Mouse (Mus musculus): ENCODE data around the gene Poldip3. TPM values are rescaled to one million over a fixed set of nuclear protein-coding genes. Genes with fewer than 3 reads are reported as not detected.

Poldip3 gene
- polyA plus RNA-seq, 1 experiment: 64.2 TPM

DNA sequence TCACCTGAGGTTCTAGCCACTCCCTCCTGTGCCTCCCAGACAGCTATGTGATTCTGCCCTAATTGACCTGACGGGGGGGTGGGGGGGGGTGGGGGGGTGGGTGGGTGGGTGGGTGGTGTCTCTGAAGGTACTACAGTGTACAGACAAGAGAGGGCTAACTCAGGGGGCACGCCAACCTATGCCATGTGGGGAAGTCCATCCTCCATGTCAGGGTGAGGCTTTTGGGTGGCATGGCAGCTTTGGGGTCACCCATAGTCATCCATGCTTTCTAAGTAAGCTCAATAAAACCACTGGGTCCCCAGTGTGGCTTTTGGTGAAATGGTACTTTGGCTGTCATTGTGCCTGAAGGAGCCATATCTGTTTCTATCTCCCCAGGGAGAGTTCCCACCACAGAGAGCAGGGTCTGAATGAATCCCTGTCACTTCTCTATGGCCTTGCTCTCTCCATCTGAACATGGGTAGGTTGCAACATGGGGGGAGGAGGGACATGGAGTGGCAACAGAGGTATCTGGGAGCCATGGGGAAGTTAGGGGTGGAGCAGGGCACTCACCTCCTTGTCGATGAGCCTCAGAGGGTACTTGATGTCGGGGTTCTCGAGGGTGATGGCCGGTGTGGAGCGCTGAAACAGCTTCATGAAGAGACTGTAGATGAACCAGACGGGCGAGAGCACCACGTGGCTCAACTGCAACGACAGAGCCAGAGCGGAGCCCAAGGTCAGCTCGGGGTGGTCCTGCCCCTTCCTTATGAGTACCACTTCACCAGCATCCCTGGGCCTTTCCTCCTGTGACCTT is 16.5 kb upstream of the Poldip3 start:
- no peak overlapping the region for H3K4me3 ChIP-seq (ENCODE audit: insufficient read depth, low read length)
- H3K4me1 ChIP-seq (ENCODE audit: control insufficient read depth, insufficient read depth, low read length): peaks cover 51% of the 10 kb centered on the region
- H3K27ac ChIP-seq (ENCODE audit: insufficient read depth, low read depth, low read length): no peak overlapping the region
- no peak for TF ChIP-seq POLR2A (IDR thresholded peaks at IDR 0.05; ENCODE audit: borderline replicate concordance, low read depth, low read length)

DNA sequence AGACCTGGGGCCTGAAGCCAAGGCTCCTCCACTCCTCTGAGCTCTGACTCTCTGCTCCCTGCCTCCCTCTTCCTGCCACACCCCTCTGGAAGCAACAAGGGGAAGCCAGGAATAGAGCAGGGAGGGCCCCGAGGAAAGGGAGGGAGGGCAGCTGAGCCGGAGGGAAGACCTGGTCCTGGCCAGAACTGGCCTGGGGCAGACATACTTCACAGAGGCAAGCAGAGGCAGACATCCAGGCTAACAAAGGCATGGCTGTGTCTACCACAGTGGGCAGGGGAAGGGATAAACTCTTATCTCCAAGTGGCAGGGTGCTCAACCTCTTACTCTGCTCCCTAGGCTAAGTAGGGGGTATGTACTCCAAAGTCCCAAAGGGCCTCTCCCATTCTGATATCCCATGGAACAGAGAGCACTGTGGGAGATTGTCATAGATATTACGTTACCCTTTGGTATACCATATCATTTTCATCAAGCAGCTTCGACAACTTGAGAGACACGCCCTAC is 15.8 kb upstream of the Poldip3 start:
- no peak for TF ChIP-seq POLR2A (IDR thresholded peaks at IDR 0.05; ENCODE audit: borderline replicate concordance, low read depth, low read length)
- TF ChIP-seq CTCF (IDR thresholded peaks at IDR 0.05; ENCODE audit: low read depth, low read length): no peak
- peaks cover 44% of the 10 kb centered on the region for H3K4me1 ChIP-seq (ENCODE audit: control insufficient read depth, insufficient read depth, low read length)
- H3K4me3 ChIP-seq (ENCODE audit: insufficient read depth, low read length): no peak overlapping the region
- no peak overlapping the region for H3K27ac ChIP-seq (ENCODE audit: insufficient read depth, low read depth, low read length)

DNA sequence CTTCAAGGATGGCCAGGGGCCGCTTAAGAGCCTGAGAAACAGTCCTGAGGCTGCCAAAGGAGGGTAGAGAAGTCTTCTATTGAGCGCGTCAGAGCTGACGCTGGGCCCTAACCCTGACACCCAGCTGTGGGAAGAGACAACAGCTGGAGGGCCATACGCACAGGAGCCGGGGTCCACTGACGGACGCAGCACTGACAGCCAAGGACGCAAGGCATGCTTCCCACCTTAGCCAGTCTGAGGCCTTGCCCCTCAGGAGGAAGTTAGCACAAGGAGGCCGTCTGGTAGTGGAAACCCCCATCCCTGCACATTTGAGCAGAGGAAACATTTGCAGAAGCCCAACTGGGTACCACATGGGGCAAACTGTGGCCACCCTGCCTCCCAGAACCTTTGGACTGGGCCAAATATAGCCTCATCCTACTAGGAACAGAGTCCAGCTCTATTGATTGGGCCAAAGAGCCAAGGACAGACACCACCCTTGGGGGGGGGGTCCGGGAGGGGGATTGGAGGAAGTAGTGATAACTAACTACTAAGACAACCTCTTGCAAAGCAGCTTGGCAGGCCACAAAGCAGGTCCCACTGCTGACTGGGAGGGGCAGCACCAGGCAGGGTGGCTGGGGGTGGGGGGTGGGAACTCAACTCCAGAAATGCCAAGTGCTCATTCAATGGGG is 13.8 kb upstream of the Poldip3 start:
- TF ChIP-seq POLR2A (IDR thresholded peaks at IDR 0.05; ENCODE audit: borderline replicate concordance, low read depth, low read length): no peak
- TF ChIP-seq CTCF (IDR thresholded peaks at IDR 0.05; ENCODE audit: low read depth, low read length): no peak
- Histone ChIP-seq H3K4me1 (ENCODE audit: control insufficient read depth, insufficient read depth, low read length) (peaks cover 29% of the 10 kb centered on the region), H3K4me3 (ENCODE audit: insufficient read depth, low read length) (no peak overlapping the region), H3K27ac (ENCODE audit: insufficient read depth, low read depth, low read length) (no peak overlapping the region)

DNA sequence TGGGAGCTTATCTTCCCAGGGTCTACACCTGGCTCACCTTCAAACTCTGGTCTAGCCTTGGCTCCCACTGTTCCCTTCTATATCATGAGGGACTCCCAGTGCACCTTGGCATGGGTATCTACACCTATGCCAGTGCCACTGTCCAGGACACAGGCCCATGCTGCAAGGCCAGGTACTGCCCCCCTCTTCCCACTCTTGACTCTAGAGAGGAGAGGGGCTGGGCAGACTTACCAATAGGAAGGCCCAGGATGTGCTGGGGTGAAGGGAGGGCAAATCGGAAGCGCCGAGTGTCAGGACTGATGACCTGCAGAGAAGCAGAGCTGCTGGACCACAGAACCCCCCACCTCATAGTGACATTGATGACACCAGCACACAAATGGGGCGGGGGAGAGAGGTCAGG is 12.8 kb upstream of the Poldip3 start:
- H3K4me1 ChIP-seq (ENCODE audit: control insufficient read depth, insufficient read depth, low read length): peaks cover 20% of the 10 kb centered on the region
- no peak overlapping the region for H3K27ac ChIP-seq (ENCODE audit: insufficient read depth, low read depth, low read length)

DNA sequence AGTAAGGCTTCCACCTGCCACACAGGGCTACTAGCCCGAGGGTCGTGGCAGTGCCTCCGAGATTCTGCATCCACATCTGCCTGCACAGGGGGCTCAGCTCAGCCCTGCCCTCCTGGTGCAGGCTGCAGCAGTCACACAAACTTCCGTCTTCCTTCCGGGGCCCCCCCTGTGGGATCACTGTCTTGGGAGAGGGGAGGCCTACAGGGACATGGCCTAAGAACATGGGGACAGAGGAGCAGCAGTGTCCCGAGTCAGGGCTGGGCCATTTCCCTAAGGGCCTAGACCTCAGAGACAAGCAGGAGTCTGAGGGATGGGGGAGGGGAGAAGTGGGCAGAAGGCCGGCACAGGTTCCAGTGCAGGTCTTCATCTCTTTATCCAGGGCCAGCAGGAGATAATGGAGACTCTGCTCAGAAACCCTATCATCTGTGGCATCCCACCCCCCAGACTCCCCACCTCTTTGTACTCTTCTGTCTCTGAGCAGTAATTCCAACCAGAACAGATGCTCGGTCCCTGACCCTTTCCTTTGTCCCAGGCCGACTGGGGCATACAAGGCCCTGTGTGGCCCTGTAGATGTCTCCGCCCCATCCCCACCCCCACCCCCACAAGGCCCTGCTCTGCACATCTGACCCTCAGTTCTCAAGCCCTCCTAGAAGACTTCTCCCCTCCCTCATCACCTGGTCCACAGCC is 12.0 kb upstream of the Poldip3 start:
- TF ChIP-seq CTCF (IDR thresholded peaks at IDR 0.05; ENCODE audit: low read depth, low read length) (no peak), POLR2A (IDR thresholded peaks at IDR 0.05; ENCODE audit: borderline replicate concordance, low read depth, low read length) (no peak)
- Histone ChIP-seq H3K4me3 (ENCODE audit: insufficient read depth, low read length) (no peak overlapping the region), H3K4me1 (ENCODE audit: control insufficient read depth, insufficient read depth, low read length) (peaks cover 14% of the 10 kb centered on the region), H3K27ac (ENCODE audit: insufficient read depth, low read depth, low read length) (no peak overlapping the region)

More for the DNA sequence above, 12.8 kb upstream of the Poldip3 start:
- no peak for TF ChIP-seq POLR2A (IDR thresholded peaks at IDR 0.05; ENCODE audit: borderline replicate concordance, low read depth, low read length)
- no peak for TF ChIP-seq CTCF (IDR thresholded peaks at IDR 0.05; ENCODE audit: low read depth, low read length)
- H3K4me3 ChIP-seq (ENCODE audit: insufficient read depth, low read length): no peak overlapping the region

DNA sequence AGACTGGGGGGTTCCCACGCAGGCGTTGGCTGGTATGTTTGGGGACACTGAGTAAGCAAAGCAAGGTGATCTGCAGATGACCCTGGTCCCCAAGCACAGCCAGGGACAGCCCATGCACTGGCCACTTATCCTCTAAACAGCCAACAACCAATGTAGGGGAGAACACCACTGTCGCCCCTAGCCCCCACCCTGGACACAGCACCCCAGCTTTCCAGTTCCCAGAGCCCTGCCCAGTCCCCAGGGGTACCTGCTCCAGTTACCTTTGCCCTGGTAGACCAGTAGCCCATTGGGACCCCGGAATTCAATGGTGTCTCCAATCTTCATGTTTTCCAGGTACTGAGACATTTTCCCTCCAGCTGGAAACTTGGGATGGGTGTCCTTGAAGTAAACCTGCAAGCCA is 11.4 kb upstream of the Poldip3 start:
- Histone ChIP-seq H3K4me3 (ENCODE audit: insufficient read depth, low read length) (no peak overlapping the region), H3K27ac (ENCODE audit: insufficient read depth, low read depth, low read length) (no peak overlapping the region), H3K4me1 (ENCODE audit: control insufficient read depth, insufficient read depth, low read length) (peaks cover 8% of the 10 kb centered on the region)
- no peak for TF ChIP-seq CTCF (IDR thresholded peaks at IDR 0.05; ENCODE audit: low read depth, low read length)
- no peak for TF ChIP-seq POLR2A (IDR thresholded peaks at IDR 0.05; ENCODE audit: borderline replicate concordance, low read depth, low read length)

DNA sequence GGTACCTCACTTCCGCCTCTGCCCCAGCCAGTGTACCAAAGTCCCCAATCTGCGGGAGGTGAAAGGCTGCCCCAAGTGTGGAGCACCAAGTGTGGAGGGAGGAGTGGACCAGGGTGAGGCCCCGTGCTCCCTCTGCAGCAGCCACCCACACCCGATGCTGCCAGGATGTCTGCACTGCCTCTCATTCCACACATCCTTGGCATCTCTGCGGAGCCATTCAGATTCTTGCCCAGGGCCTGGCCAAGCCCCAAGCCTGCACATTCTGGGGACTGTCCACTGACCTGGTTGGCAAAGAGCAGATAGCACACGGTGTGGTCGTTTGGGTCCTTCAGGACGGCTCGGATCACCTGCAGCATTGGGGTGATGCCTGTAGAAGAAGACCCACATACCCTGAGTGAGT is 10.6 kb upstream of the Poldip3 start:
- H3K27ac ChIP-seq (ENCODE audit: insufficient read depth, low read depth, low read length): no peak overlapping the region
- H3K4me1 ChIP-seq (ENCODE audit: control insufficient read depth, insufficient read depth, low read length): peaks cover 4% of the 10 kb centered on the region
- no peak overlapping the region for H3K4me3 ChIP-seq (ENCODE audit: insufficient read depth, low read length)
- no peak for TF ChIP-seq POLR2A (IDR thresholded peaks at IDR 0.05; ENCODE audit: borderline replicate concordance, low read depth, low read length)
- no peak for TF ChIP-seq CTCF (IDR thresholded peaks at IDR 0.05; ENCODE audit: low read depth, low read length)

DNA sequence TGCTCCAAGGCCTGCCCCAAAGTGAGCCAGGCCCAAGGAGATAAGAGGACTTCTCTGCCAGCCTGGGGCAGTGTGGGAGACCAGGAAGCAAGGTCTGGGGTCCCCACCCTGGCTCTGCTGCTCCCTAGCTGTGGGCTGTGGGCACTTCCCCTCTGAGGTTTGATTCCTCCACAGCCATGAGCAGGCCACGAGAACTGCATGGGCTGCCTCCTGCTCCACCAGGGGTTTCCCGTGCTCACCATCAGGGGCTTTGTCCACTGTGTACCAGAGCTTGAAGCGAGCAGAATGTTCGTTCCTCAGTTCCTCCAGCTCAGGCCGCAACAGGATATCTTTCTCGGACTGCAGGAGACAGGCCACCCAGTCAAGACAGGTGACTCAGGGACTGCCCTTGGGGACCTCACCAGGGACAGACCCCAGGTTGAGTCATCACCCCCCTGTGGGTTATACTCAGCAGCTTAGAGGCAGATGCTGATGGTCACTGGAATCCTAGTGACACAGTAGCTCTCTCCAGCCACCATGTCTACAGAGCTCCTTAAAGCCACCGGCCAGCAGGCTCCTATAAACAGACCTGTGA is 9.5 kb upstream of the Poldip3 start:
- peaks cover under 1% of the 10 kb centered on the region; the same call in 1 of the 2 replicates for H3K4me1 ChIP-seq (ENCODE audit: control insufficient read depth, insufficient read depth, low read length)
- H3K27ac ChIP-seq (ENCODE audit: insufficient read depth, low read depth, low read length): no peak overlapping the region
- TF ChIP-seq CTCF (IDR thresholded peaks at IDR 0.05; ENCODE audit: low read depth, low read length): no peak
- TF ChIP-seq POLR2A (IDR thresholded peaks at IDR 0.05; ENCODE audit: borderline replicate concordance, low read depth, low read length): no peak
- H3K4me3 ChIP-seq (ENCODE audit: insufficient read depth, low read length): no peak overlapping the region

DNA sequence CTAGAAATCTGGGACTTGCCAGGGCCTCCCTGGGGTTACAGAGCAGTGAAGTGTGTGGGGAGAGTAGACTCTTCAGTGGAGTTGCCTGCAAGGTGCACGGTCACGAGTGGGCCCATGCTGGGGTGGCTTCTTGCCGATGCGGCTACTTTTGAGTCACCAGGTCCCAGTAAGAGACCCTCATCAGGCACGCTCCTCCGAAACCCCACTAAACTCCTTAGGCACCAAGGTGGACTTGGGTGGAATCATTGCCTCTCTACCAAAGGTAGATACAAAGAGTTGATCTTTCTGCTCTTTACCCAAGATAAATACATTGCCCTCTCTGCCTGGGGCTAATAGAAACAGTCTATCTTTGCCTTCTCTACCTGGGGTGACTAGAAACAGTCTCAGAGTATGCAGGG is 8.5 kb upstream of the Poldip3 start:
- H3K4me3 ChIP-seq (ENCODE audit: insufficient read depth, low read length): no peak overlapping the region
- no peak overlapping the region for H3K27ac ChIP-seq (ENCODE audit: insufficient read depth, low read depth, low read length)
- TF ChIP-seq CTCF (IDR thresholded peaks at IDR 0.05; ENCODE audit: low read depth, low read length) (no peak; the same call in 1 of the 2 replicates), POLR2A (IDR thresholded peaks at IDR 0.05; ENCODE audit: borderline replicate concordance, low read depth, low read length) (no peak)
- H3K4me1 ChIP-seq (ENCODE audit: control insufficient read depth, insufficient read depth, low read length): peaks cover 2% of the 10 kb centered on the region; the same call in 1 of the 2 replicates
